Mouse (Mus musculus): ENCODE data around the gene Wdsub1.
"Not testable (repeated sequence)": the region's sequence is repeated elsewhere in the genome, so short reads cannot be mapped to it uniquely, and the experiment has no call there.

Gene Wdsub1

DNA sequence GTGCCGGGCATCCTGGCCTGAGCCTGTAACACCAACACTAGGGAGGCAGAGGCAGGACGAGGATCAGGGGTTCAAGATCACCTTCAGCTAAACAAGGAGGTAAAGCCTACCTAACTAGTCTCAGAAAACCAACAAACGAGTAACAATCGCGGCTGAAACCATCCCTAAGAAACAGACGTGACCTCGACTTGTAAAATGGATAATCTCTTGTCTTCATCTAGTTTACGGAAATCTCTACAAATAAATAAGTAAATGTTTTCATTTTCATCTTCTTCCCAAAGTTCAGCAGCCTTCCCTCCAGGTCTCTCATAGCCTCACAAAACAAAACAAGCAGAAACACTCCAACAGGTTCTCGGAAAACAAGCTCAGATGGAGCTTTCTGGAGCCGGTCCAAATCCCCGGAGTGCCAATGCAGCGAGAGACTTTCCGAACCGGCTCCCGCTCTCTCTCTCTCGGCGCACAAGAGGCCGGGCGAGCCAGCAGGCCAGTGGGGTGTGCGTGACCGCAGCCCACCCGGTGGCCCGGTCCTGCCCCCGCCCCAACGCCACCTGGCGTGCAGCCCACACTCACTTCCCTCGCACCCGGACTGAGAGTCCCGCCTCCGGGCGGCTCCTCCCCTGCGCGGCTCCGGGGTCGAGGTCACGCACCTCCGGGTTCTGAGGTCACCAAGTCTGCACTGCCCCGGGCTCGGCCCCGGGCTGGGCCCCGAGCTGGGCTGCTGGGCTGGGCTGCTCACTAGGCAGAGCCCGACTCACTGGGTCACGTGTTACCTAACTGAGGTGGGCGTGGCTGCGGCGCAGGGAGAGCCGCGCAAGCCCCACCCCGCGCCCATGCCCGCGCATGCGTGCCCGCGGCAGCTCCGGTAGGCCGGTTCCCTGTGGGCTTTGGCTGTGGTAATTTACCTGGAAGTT lies at the start of gene Wdsub1:
Wdsub1 (minus strand) TSS at position 761 of the 911 bp plus-strand sequence.
- peak; percentile 95 for DNase-seq (ENCODE audit: low spot score)

DNA sequence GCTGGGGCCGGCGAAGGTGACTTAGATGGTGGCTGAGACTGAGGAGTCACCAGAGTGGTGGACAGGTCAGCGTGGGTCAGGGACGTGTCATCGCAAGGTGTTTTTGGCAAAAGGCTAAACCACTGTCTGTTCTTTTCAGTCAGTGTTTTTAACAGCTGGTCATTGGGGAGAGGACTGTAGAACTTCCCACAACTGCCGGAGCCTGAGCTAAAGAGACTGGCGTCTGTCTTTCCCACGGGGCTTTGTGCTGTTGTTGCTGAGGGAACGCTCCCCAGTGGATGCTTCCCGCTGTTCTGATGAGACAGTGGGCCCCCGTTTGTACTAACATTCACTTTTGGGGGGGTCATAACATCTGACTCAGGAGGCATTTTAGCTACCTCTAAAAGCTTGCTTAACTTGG lies 31.2 kb upstream of the Wdsub1 start:
- no peak for DNase-seq (ENCODE audit: low spot score)

DNA sequence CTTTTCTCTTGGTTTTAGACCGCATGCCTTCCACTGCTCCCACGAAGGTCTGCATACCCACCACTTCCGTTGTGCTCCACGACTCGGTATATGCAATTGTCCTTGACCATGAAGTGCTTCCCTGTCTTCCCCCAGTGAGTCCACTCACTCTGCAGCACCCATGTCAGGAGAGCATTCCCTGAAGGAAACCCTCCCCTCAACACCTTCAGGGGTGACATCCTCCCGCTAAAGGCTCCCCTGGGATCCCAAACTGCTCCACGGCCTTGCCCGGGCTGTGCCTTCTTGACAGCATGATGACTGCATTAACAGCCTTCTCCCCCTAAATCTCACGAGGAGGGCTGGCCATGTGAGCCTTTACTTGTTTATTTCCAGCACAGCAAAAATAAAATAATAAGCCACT lies 25.7 kb upstream of the Wdsub1 start:
- DNase-seq (ENCODE audit: low spot score): no peak

DNA sequence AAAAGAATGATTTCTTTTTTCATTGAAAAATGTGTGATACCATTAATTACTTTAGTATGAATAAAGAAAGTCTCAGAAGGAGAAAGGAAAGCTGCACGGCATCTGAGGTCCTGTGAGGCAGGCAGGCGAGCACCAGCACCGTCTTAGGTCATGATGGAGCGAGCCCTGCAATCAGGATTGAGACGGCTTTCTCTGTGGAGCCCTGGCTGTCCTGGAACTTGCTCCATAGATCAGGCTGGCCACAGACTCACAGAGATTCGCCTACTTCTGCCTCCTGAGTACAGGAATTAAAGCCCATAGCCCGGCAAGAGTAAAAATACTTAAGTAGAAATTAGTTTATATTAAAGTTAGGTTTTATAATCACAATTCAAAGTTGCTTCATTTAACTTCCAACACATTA lies 21.6 kb upstream of the Wdsub1 start:
- DNase-seq (ENCODE audit: low spot score): no peak

DNA sequence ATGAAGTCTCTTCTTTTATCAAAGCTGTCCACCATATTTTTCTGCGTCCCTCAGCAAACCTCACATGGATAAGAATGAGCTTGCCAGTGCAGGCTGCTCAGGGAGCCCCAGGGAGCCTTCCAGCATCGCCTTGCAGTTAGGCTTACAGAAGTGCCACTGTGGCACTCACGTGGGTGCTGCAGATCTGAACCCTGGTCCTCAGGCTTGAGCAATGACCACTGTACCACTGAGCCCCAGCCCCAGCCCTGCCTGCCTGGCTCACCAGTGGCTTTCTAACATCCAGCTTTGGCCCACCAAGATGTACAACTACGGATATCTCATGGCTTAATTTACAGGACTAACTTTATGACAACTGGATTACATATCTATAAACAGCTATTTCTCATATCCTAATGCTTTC lies 16.3 kb upstream of the Wdsub1 start:
- DNase-seq (ENCODE audit: low spot score): no peak

DNA sequence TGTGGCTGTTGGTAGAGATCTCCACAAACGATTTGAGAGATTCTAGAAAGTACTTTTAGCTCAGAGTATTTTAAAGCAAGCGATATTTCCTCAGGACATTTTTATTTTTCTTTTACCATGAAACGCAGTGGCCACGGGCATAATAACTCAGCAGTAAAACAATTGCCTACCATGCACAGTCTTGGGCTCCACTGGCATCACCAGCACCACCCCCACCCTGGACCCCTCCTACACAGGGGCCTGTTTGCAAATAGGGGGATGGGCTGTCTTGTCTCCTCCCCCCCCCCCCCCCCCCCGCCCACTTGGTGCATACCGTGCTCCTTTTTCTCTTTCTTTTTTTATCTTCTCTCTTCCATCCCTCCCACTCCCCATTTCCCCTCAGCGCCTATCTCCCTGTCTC lies 15.7 kb upstream of the Wdsub1 start:
- DNase-seq (ENCODE audit: low spot score): no peak

DNA sequence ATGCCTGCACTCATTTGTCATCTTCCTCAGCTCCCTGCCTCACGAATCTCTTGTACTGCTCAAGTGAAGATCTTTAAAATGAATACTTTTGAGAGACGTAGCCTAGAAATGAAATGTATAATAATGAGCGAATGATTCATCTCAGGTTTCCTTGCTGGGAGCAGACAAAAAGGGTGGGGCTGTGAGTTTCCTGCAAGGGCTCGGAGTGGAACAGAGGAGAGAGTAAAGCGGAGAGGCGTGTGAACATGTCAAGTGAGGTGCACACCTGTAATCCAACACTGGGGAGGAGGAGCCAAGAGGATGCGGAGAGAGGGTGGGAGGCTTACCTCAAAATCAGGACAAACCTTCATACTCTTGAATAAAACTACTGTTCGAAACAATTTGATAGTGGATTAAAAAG lies 14.4 kb upstream of the Wdsub1 start:
- DNase-seq (ENCODE audit: low spot score): peak; percentile 21

DNA sequence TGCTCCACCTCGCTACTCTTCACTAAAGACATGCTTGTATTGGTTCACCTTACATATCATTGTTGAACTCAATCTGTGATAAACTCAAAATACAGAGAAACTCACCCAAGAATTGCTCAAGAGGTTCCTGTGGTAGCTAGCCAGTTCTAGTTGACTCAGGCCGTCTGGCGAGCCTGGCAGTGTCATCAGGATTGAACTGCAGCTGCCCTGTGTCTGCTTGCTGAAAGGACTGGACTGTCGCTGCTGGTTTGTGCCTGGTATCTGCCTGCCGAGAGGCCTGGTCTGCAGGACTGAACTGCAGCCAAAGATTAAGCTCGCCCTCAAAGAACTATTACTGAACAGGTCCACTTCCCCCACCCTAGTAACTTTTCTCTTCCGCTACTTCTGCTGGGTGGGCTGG lies 14.0 kb upstream of the Wdsub1 start:
- DNase-seq (ENCODE audit: low spot score): peak; percentile 36

DNA sequence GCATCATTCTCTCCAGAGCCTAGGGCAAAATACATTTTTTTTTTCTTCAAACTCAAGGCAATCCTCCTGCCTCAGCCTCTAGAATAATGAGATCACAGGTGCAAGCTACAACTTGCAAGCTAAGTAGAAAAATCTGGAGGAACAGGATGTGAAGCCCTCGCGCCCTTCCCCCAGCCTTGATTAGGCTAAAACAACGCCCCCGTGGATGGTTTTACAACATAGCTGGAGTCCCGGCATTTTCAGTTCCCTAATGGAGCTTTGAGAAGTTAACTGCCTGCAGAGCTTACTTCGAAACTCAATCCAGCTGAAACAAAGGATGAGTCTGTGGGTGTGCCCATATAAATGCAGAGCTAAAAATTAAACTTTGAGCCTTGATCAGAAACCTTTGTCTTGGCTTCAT lies 7.3 kb upstream of the Wdsub1 start:
- DNase-seq (ENCODE audit: low spot score): no peak

DNA sequence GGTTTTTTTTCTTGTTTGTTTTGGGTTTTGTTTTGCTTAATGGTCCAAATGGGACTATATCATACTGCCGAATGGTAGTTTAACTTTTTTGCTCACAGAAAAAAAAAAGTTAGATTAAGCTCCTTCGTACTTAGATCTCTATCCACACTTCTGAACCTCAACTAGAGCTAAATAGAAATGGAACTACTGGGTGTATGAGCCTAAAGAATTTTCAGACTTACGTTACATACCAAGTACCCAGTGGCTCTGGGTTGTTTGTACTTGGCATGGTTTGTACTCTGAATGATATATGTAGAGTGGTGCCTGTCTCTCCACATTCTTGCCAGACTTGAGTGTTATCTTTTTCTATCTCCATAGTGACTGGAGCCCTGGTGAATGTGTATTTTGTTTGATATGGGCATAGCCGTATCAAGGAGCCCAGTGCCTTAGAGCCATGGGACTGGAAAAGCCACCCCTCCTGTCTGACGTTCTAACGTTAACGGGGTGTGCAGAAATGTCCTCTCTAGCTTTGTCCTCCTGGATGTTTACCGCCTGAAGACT lies 421 bp upstream of the Wdsub1 start:
- no peak for DNase-seq (ENCODE audit: low spot score)

DNA sequence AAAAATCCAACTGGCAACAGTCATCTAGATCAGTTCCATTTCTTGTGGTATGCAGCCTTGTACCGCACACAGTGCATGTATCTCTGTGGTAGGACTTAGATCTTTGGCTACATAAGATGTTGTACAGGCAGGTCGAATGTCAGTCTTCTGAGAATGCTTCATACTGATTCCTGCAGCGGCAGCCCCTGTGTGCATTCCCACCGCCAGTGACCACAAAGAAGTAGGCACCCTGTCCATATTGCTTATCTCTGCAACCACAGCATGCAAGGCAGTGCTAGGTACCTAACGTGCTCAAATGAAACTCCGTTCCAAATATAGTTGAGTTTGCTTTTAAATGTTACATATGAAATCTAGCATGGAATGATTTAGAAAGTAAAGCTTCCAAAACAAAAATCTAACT lies 987 bp downstream of the Wdsub1 start:
- no peak for DNase-seq (ENCODE audit: low spot score)

DNA sequence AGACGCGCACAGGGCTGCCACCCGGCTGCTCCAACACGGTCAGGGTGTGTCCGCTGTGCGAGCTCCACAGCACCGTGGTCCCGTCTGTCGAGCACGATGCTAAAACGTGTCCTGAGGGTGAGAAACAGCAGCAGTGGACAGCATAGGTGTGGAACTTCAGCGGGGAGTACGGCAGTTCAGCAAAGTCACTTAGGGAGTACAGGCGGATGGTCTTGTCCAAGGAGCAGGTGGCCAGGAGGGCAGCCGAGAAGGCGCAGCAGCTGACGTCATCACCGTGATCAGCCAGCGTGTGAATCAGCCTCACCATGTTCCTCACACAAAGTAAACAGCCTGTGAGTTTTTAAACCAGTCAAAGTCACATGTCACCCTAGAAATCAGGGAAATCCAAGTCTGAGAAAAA lies 4.2 kb downstream of the Wdsub1 start:
- peak; percentile 11 for DNase-seq (ENCODE audit: low spot score)

DNA sequence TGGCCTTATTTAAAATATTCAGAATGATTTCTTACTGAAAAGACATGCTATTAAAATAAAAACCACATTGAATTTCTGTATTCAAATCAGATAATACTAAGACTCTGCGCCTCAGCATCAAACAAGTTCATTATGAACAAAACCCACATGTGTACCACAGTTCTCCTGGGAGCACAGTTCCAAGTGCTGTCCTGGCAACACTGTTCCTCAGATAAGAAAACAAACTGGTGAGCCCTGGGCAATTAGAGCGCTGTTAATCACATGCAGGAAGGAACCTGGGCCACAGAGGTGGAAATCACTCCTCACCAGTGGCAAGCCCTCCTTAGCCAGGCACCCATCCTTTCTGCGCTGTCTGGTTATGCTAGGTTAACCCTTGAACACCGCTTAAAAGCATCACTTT lies 5.1 kb downstream of the Wdsub1 start:
- no peak for DNase-seq (ENCODE audit: low spot score)

DNA sequence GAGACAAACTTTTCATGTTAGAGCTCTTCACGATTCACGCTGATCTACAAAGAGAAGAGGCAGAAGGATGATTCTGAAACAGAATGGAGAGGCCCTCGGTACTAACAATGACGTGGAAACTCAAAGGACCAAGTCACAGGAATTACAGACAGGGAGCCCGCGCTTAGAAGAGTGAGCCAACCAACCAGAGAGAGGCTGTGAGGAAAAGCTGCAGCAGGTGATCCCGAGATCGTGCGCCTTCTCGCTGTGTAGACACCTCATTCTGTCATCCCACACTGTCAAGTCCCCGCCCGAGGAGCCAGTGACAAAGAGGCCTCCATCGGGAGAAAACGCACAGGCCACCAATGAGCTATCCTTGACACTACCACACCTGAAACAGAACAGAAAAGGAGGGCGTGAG lies 5.9 kb downstream of the Wdsub1 start:
- DNase-seq (ENCODE audit: low spot score): no peak

DNA sequence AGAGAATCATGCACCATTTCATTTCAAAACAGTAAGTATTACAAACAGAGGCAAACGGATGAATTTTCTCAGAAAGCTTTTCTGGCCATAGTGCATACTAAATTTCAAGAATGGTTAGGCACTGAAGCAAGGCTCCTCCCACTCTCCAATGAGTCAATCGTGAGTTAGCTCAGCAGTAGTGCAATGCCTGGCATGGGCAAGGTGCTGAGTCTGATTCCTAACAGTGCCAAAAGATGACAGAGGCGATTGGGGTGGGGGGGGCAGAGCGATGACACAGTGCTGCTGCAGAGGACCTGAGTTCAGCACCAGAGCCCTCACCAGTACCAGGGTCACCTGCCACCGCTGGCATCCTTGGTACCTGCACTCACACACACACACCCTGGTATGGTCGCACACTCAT lies 11.9 kb downstream of the Wdsub1 start:
- no peak for DNase-seq (ENCODE audit: low spot score)

DNA sequence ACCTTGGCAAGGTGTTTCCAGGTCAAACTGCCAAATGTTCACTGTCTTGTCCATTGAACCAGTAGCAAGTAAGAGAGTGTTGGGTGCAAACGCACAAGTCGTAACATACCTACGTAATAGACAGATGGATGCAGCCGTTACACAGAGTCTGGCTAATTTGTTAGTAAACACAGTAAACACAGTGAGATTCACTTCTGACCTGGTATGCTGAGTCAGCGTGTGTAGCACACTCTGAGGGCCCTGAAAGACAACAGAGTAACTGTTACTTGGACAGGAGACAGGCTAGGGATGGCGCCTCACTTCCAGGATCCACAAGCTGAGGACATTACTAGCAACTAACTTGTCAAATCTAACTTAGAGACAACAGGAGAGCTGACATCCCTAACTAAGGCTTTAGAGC lies 19.8 kb downstream of the Wdsub1 start:
- DNase-seq (ENCODE audit: low spot score): no peak

DNA sequence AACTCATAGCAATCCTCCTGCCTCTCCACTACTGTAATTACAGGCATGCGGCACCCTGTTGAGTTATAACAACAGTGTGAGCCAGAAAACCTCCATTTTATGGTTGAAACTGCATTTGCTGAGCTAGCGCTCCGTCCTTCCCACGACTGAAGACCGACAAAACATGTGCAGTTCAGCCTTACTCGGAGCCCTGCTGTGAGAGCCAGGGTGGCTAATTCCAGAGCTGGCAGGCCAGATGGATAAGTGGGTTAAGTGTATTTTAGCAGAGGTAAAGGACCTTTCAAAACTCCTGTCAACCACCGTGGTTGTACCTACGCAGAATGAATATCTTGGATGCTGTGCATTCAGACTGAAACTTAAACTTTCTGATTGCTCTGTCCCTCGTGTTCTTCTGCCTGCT lies 28.0 kb downstream of the Wdsub1 start:
- DNase-seq (ENCODE audit: low spot score): no peak

DNA sequence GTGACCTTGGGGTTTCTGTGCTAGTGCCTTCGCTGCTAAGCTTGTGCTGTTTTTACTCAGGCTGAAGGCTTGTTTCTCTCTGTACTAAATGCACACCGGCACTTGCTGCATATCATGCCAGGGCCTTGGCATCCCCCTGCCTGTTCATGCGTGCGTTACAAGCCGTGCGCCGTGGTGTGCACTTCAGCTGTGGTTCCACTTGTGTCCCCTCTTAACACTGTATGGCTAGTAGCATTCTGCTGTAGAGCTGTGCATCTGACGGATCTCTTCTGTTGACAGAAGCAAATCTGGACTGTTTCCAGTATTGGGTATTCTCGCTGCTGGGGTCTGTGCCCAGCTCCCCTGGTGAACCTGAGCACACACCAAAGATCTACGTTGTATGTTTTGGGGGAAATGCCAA lies 28.8 kb downstream of the Wdsub1 start:
- DNase-seq (ENCODE audit: low spot score): no peak

DNA sequence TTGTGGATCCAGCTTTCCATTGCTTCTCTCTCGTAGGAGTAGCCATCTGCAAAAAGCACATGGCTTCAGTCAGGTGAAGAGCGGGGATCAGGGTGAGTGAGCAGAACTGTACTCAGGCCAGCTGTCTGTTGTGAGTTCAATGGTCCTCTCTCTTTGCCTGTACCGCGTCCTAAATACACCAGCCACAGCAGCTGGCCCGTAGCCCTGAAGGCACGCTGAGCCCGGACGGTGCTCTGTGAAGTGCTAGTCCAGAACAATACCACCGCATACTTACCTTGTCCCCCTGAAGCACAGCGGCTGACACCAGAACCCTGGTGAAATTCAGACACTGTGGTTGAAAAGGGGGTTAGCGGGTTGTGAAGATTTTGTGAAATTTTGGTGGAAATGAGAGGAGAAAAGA lies 29.5 kb downstream of the Wdsub1 start:
- DNase-seq (ENCODE audit: low spot score): no peak

DNA sequence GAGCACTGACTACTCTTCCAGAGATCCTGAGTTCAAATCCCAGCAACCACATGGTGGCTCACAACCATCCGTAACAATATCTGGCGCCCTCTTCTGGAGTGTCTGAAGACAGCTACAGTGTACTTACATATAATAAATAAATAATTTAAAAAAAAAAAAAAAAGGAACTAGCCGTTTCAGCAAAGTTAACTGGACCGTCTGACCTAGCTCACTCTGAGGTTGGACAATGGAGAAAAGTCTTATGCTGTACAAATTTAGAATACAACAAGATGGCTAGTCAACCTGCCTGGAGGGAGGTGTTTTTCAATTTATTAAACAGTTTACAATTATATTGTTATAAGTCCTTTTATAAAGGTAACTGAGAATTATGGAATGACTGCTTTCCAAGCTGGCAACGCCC lies 30.5 kb downstream of the Wdsub1 start:
- not testable (repeated sequence) for DNase-seq (ENCODE audit: low spot score)

DNA sequence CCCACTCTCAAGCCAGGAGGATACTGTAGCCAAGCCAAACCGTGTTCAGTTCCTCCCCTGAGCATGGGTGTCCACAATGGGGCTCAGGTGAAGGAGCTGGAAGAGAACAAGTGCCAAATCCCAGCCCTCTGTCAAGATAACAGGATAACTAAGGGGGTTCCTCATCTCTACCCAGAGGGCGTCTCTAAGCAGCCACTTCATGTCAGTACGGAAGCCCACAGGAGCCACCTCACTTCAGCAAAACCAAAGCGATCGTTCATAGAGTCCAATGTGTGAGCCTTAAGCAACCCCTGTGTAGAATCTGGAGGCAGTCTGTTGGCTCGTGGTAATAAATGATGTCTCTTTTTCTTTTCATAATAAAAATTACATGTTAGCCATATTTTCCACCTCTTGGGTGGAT lies 38.5 kb downstream of the Wdsub1 start:
- DNase-seq (ENCODE audit: low spot score): no peak

DNA sequence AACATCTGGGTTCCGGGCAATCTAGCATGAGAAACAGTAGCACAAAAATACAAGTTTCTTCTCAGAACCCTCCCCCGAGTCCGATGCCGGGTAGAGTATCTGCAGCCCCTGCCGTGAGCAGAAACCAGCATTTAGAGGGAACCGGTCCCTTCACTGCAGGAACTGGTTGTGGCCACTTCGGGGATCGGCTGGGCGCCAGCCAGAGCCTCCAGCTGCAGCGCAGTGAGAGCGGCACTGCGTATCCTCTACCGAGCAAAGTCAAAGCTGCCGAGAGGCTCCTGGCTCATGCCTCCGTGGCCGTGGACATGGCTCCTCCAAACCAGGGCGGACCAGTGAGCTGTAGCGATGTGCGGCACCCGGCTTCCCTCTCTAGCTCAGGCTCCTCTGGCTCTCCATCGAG lies 39.2 kb downstream of the Wdsub1 start:
- DNase-seq (ENCODE audit: low spot score): no peak

DNA sequence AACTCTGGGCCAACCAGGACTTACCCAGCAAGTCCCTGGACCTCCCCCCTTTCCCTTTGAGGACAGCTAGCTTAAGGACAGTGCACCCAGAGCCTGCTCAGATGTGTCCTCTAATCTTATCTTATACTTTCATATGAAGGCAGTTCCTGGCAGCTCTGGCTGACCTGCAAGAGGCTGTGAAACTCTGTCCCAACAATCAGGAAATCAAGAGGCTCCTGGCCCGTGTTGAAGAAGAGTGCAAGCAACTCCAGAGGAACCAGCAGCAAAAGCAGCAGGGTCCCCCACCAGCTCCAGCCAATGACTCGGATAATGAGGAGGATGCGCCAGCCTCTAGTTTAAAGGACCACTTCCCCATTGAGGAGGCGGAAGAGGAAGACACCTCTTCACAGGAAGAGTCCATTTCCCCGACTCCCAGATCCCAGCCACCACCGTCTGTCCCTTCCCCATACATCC lies 39.8 kb downstream of the Wdsub1 start:
- DNase-seq (ENCODE audit: low spot score): no peak

DNA sequence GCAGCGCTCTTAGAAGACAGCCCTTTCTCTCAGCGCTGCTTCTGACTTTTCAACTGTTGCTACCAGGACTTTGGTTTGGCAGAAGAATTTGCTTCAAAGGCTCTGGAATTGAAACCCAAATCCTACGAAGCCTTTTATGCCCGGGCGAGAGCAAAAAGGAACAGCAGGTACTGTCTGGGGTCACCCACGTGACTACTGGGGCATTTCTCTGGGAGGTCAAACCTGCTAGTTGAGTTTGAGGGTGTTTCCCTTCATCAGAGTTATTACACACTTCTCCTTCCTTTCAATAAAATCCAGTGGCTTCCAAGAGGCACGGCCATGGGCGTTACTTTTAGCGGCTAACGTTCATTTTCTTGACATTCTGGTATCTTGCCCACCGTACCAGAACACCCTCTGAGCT lies 40.4 kb downstream of the Wdsub1 start:
- peak; percentile 34 for DNase-seq (ENCODE audit: low spot score)

Data from urinary bladder, postnatal 14 days (tissue).